Mouse (Mus musculus) midbrain, embryonic 12.5 days (tissue): ENCODE measurements around the gene Mcpt9. TPM values are rescaled to one million over a fixed set of nuclear protein-coding genes. Genes with fewer than 3 reads are reported as not detected.

Source experiments
- polyA plus RNA-seq: library from polyadenylated mRNA; unstranded; fragments of >200 nt; fragmentation: Nextera tagmentation; extraction: Ambion mirVana; gene quantifications from 2 replicates; pipeline ENCODE4 v1.2.1, GENCODE M21; 2016

Gene Mcpt9
- polyA plus RNA-seq, 1 experiment from 2014 or later = not detected

Other genes with a start within 250 kb of the Mcpt9 start
- 6.6 and 7.9 TPM in 2 replicates for gene Adcy4, start 246.4 kb downstream of the Mcpt9 start, polyA plus RNA-seq
- gene Ripk3, start 241.6 kb downstream of the Mcpt9 start, polyA plus RNA-seq = 5.3 and 8.3 TPM in 2 replicates
- 20.2 and 24.0 TPM in 2 replicates for gene Nfatc4, start 207.4 kb downstream of the Mcpt9 start, polyA plus RNA-seq
- 27.6 and 28.0 TPM in 2 replicates for gene Nynrin, start 176.5 kb downstream of the Mcpt9 start, polyA plus RNA-seq
- gene Cbln3, start 146.1 kb downstream of the Mcpt9 start, polyA plus RNA-seq = 0.12 and 0.15 TPM in 2 replicates
- gene Khnyn, start 145.5 kb downstream of the Mcpt9 start, polyA plus RNA-seq = 21.5 and 22.4 TPM in 2 replicates
- 41.3 and 44.6 TPM in 2 replicates for gene Sdr39u1, start 130.2 kb downstream of the Mcpt9 start, polyA plus RNA-seq
- not detected in 2 replicates for gene Cma1, start 85.8 kb downstream of the Mcpt9 start, polyA plus RNA-seq
- gene Cma2, start 79.5 kb downstream of the Mcpt9 start, polyA plus RNA-seq = not detected in 2 replicates
- gene Mcpt1, start 12.5 kb downstream of the Mcpt9 start, polyA plus RNA-seq = not detected in 2 replicates
- gene Mcpt2, start 11.5 kb upstream of the Mcpt9 start, polyA plus RNA-seq = not detected in 2 replicates
- gene Mcpt4, start 31.8 kb upstream of the Mcpt9 start, polyA plus RNA-seq = not detected in 2 replicates
- not detected in 2 replicates for gene Mcpt8, start 54.8 kb upstream of the Mcpt9 start, polyA plus RNA-seq
- gene Ctsg, start 72.1 kb upstream of the Mcpt9 start, polyA plus RNA-seq = not detected in 2 replicates
- not detected in 2 replicates for gene Gzme, start 90.1 kb upstream of the Mcpt9 start, polyA plus RNA-seq
- gene Gzmd, start 102.1 kb upstream of the Mcpt9 start, polyA plus RNA-seq = not detected in 2 replicates
- not detected in 2 replicates for gene Gzmg, start 129.1 kb upstream of the Mcpt9 start, polyA plus RNA-seq
- gene Gzmn, start 144.1 kb upstream of the Mcpt9 start, polyA plus RNA-seq = not detected in 2 replicates
- gene Gzmf, start 180.9 kb upstream of the Mcpt9 start, polyA plus RNA-seq = not detected in 2 replicates
- 0.20 TPM in 1 of 2 replicates, not detected in the other for gene Gzmc, start 204.2 kb upstream of the Mcpt9 start, polyA plus RNA-seq
- not detected in 2 replicates for gene Gzmb, start 231.8 kb upstream of the Mcpt9 start, polyA plus RNA-seq